Mouse (Mus musculus) thymus, adult 2 months (tissue): ENCODE measurements around the gene Grap2. TPM values are rescaled to one million over a fixed set of nuclear protein-coding genes. Genes with fewer than 3 reads are reported as not detected.

ENCODE experiments used
- DNase-seq: peaks from one replicate; pipeline ENCODE4 v3.0.0; 2021
- H3K27ac ChIP-seq: fragments of 200-500 bp; 2 replicates; pipeline ENCODE4 v1.5.1; 2012; ENCODE audit warnings: low read length, control low read depth; ENCODE audit not compliant: control insufficient read depth, insufficient read depth
- H3K27me3 ChIP-seq: fragments of 200-500 bp; 2 replicates; pipeline ENCODE4 v1.6.1; 2012; ENCODE audit warnings: mild to moderate bottlenecking, low read length, moderate library complexity, mixed read lengths; ENCODE audit not compliant: control insufficient read depth, insufficient read depth
- H3K36me3 ChIP-seq: fragments of 200-500 bp; 2 replicates; pipeline ENCODE4 v1.6.1; 2012; ENCODE audit warnings: mild to moderate bottlenecking, low read length, moderate library complexity; ENCODE audit not compliant: control insufficient read depth, insufficient read depth
- H3K4me1 ChIP-seq: fragments of 200-500 bp; replicated peaks from 2 replicates; pipeline ENCODE4 v1.6.1; 2012; ENCODE audit warnings: low read length; ENCODE audit not compliant: control insufficient read depth, insufficient read depth
- H3K4me3 ChIP-seq: fragments of 200-500 bp; 2 replicates; pipeline ENCODE4 v1.5.1; 2012; ENCODE audit warnings: mild to moderate bottlenecking, low read length, control low read depth, moderate library complexity; ENCODE audit not compliant: control insufficient read depth, insufficient read depth
- CTCF ChIP-seq: fragments of 200-500 bp; IDR thresholded peaks from 2 replicates; pipeline ENCODE4 v1.5.1; 2012; ENCODE audit warnings: mild to moderate bottlenecking, control low read depth, low read length, moderate library complexity, borderline replicate concordance; ENCODE audit not compliant: control insufficient read depth, poor library complexity, insufficient read depth; ENCODE audit errors: extremely low read depth
- POLR2A ChIP-seq: fragments of 200-500 bp; IDR thresholded peaks from 2 replicates; pipeline ENCODE4 v1.6.1; 2012; ENCODE audit warnings: mild to moderate bottlenecking, low read length, control low read depth, moderate library complexity; ENCODE audit not compliant: control insufficient read depth, poor library complexity, insufficient read depth; ENCODE audit errors: extremely low read depth
- WGBS: fragments of 180-500 bp; shearing (Covaris S2); methylation state at CpG from one replicate; pipeline ENCODE4 v1.1.7; 2018; 5-methylcytosine and 5-hydroxymethylcytosine counted together
- polyA plus RNA-seq: library from polyadenylated mRNA; depleted of rRNA; stranded (reverse); fragments of >200 nt; gene quantifications from 2 replicates; pipeline ENCODE4 v1.2.3, GENCODE M21; 2012

Grap2 gene
- polyA plus RNA-seq, 1 experiment = 139 TPM

DNA sequence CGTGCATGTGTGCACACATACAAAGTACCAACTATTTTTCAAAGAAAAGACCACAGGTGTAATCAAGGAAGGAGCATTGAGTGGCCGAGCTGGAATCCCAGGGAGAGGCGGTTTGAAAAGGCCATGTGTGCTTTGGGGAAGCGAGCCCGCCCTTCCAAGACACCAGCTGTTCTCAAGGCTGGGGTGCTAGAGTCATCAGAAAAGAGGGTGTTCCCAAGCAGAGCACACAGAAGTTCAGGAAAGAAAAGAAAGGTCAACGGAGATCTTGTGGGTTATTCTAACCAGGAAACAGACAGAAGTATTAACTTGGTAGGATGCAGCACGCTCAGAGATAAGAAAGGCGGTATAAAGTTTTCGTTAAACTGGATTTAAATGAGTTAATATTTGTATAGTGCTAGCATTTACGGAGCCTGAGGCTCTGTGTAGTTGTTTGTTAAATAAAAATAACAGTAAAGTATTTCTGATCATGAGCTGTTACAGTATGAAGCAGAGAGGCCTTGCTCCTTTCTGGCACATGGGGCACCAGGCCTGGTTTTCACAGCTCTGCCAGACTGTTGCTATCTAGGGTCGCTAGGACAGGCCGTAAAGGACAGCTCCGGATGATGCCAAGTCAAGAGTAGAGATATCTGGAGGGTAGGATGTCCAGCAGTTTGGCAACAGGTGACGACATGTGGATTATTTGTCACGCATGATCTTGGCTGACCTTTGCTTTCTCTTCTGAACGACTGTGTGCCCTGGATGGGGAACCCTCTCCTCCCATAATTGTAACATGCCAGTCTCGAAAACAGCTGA, 72.8 kb downstream of the Grap2 start:
- WGBS = 92% methylated on average over 17 of the region's 17 CpGs

DNA sequence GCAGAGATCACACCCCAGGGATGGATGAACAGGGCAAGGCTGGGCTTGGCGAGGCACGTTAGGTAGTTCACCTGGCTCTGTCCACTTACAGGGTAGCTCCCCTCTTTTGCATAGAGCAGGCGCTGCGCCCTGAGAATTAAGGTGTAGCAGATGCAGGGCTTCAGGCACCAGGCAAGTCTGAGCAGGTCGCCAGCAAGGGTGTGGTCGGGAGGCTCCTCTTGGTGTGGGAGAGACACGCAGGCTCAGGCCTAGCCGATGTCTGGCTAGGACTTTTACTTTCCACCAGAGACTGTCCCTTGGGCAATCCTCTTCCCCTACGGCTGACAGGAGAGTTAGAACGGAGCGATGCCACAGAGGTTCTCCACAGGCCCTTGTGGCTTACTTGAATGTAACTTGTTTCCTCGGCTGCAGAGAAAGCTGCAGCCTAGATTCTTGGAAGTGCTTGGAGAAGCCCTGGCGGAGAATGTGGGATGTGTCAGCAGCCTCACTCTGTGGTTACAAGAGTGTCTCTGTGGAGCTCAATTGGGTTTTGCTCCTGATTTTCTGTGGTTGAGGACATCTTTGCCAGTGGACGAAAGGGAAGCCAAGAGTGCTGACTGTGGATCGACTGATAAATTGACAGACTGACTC, 76.7 kb downstream of the Grap2 start:
- no peak overlapping the region for H3K27ac ChIP-seq
- no peak for DNase-seq
- peaks cover 68% of the 10 kb centered on the region for H3K36me3 ChIP-seq
- H3K4me3 ChIP-seq = no peak overlapping the region
- H3K27me3 ChIP-seq = no peaks in the 10 kb centered on the region
- no peaks in the 10 kb centered on the region for H3K4me1 ChIP-seq
- WGBS = 92% methylated on average over 15 of the region's 15 CpGs
- TF ChIP-seq CTCF = no peak
- no peak for TF ChIP-seq POLR2A

More for the DNA sequence above, 72.8 kb downstream of the Grap2 start:
- peaks cover 92% of the 10 kb centered on the region for H3K36me3 ChIP-seq
- no peak overlapping the region for H3K27ac ChIP-seq
- DNase-seq = no peak
- H3K4me1 ChIP-seq = no peaks in the 10 kb centered on the region
- TF ChIP-seq CTCF (no peak), POLR2A (no peak)
- no peaks in the 10 kb centered on the region for H3K27me3 ChIP-seq
- no peak overlapping the region for H3K4me3 ChIP-seq

DNA sequence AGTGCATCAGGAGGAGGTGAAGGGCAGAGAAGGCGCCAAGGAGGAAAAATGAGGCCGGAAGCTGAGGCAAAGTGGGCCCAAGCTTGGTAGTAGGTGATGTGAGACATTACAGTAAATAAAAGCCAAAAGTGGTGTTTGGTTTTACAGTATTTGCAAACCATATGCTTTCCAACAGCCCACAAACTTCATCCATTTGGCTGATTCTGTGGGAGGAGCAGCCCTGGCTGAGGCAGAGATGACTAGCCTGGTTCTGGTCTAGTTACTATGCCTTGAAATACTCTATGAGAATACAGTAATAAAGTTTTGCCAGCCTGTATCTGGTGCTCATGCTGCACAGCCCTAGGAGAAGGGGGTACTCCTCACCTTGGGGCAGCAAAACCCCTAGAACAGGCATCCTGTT, 78.0 kb downstream of the Grap2 start:
- Histone ChIP-seq H3K4me3 (no peak overlapping the region), H3K36me3 (peaks cover 55% of the 10 kb centered on the region), H3K27ac (no peak overlapping the region), H3K27me3 (no peaks in the 10 kb centered on the region), H3K4me1 (no peaks in the 10 kb centered on the region)
- 93% methylated on average over 2 of the region's 2 CpGs for WGBS
- TF ChIP-seq CTCF (no peak), POLR2A (no peak)
- DNase-seq = no peak

DNA sequence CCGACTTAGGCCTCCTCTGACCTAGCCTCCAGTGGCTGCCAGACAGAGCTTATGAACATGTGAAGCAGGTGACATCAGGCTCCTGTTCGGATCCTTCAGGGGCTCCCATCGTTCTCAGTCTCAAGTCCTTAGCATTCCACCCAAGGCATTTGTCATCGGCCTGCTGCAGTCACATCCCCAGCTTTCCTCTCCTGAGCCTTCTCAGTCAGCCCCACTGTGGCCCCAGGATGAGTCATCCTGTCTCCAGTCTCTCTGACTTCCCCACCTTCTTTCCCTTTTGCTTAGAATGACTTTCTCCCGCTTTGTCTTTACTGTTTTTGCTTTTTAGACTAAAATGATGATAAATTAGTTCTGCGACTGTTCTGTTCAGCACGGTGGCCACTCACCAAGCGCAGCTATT, 81.5 kb downstream of the Grap2 start:
- H3K27ac ChIP-seq = no peak overlapping the region
- peaks cover 21% of the 10 kb centered on the region for H3K36me3 ChIP-seq
- no peaks in the 10 kb centered on the region for H3K27me3 ChIP-seq
- DNase-seq = no peak
- 81% methylated on average over 8 of the region's 8 CpGs for WGBS
- no peaks in the 10 kb centered on the region for H3K4me1 ChIP-seq
- TF ChIP-seq POLR2A = no peak
- TF ChIP-seq CTCF = no peak
- H3K4me3 ChIP-seq = no peak overlapping the region

DNA sequence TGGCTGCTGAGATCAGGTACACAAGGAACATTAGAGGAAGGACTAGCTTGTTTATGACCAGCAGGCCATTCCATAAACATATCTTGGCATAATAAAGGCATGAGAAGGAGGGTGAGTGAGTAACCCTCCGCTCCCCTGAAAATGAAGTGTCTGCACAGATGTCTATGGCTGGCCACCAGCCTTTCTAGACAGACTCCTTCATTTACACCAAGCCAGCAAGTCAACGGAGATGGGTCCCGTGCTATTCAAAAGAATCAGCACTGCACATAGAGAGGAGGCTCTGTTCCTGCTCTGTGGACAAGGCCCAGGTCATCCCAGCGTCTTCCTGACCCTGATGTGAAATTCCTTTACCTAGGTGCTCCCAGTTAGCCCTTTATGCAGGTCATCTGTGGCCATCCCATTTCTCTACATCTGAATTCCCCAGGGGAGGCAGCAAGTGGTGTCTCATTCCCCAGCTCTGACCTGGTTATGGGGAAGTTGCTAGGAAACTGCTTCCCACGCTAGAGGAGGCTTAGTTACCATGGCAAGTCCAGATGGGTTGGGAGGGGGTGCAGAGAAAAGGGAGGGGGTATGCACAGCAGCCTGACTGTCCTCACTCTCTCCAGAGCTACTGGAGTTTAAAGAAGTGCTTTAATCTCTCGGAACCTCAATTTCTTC, 86.5 kb downstream of the Grap2 start:
- Histone ChIP-seq H3K27me3 (no peaks in the 10 kb centered on the region), H3K27ac (no peak overlapping the region), H3K4me3 (no peak overlapping the region), H3K4me1 (no peaks in the 10 kb centered on the region), H3K36me3 (no peaks in the 10 kb centered on the region)
- no peak for DNase-seq
- no peak for TF ChIP-seq POLR2A
- no peak for TF ChIP-seq CTCF
- 86% methylated on average over 6 of the region's 6 CpGs for WGBS

DNA sequence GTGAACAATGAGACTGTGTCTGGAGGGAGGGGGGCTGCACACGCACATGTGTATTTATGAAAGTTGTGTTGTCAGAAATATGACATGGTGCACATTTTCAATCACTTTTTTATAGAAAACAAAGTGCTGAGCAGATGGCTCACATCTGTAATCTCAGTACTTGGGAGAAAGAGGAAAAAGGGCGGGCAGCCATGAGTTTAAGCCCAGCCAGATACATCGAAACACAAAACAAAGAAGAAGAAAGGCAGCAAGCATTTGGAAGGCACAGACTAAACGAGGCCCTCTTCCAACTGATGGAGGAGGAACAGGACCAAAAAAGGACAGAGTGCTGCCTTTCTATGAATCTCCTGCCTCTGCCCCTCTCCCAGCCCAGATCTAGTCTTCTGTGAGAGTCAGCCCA, 88.6 kb downstream of the Grap2 start:
- no peak overlapping the region for H3K27ac ChIP-seq
- no peaks in the 10 kb centered on the region for H3K27me3 ChIP-seq
- no peak overlapping the region for H3K4me3 ChIP-seq
- no peak for TF ChIP-seq CTCF
- no peak for TF ChIP-seq POLR2A
- DNase-seq = no peak
- H3K4me1 ChIP-seq = no peaks in the 10 kb centered on the region
- WGBS = 90% methylated on average over 4 of the region's 4 CpGs
- H3K36me3 ChIP-seq = no peaks in the 10 kb centered on the region
